Mouse (Mus musculus): ENCODE measurements around the gene Jade1.

DNA sequence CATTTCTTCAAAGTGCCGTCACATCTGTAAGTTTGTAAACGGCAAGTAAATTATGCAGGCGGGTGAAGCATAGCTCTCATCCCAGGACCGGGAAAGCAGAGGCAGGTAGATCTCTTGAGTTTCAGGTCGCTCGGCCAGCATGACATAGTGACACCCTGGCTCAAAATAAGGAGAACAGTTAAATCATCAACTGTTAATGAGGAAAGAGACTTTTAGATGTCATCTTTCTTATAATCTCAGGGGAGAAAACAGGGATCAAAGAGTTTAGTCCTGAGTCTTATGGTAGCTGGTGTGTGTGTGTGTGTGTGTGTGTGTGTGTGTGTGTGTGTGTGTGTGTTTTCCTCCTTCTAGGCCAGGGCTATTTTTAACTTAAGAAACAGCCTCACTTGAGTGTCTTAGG, 5.0 kb downstream of the Jade1 start:
- TF ChIP-seq CTCF (IDR thresholded peaks at IDR 0.05; ENCODE audit: low read depth) (no peak), EP300 (IDR thresholded peaks at IDR 0.05; ENCODE audit: low read depth) (no peak)

Data from heart, postnatal 0 days (tissue).